Comparison of ENCODE assay signal across 23 mouse cellular contexts in genomic region chr1:91557099-91557498, GRCm38 (mm10).
"Had no signal": no experiment of that assay in that cellular context is flagged by ENCODE, and none has a peak within 500 bp of the region (broad histone marks: within the 10 kb centered on the region; RNA-seq: fewer than 3 reads in every experiment).

No protein-coding gene starts in this region.

- H3K27me3 ChIP-seq: hindbrain, embryonic 13.5 days; hindbrain, embryonic 15.5 days; kidney, embryonic 15.5 days; limb, embryonic 13.5 days; limb, embryonic 15.5 days; liver, embryonic 12.5 days had no signal

- H3K9me3 ChIP-seq: heart, embryonic 10.5 days; hindbrain, embryonic 13.5 days; hindbrain, embryonic 15.5 days; kidney, embryonic 15.5 days; limb, embryonic 13.5 days; limb, embryonic 15.5 days; liver, embryonic 12.5 days had no signal

- H3K4me3 ChIP-seq: heart, embryonic 10.5 days; hindbrain, embryonic 13.5 days; hindbrain, embryonic 15.5 days; kidney, embryonic 15.5 days; limb, embryonic 13.5 days; limb, embryonic 15.5 days; liver, embryonic 12.5 days had no signal

- H3K4me2 ChIP-seq: hindbrain, embryonic 13.5 days; hindbrain, embryonic 15.5 days; kidney, embryonic 15.5 days; limb, embryonic 13.5 days; limb, embryonic 15.5 days; liver, embryonic 12.5 days had no signal

- H3K27ac ChIP-seq: heart, embryonic 10.5 days; hindbrain, embryonic 13.5 days; hindbrain, embryonic 15.5 days; hindbrain, postnatal 0 days; kidney, embryonic 15.5 days; kidney, postnatal 0 days; limb, embryonic 13.5 days; limb, embryonic 15.5 days; liver, embryonic 12.5 days; liver, embryonic 14.5 days had no signal

- H3K4me1 ChIP-seq: heart, embryonic 10.5 days; hindbrain, embryonic 13.5 days; hindbrain, embryonic 15.5 days; kidney, embryonic 15.5 days; liver, embryonic 12.5 days had no signal

- ATAC-seq: hindbrain, postnatal 0 days; intestine, embryonic 16.5 days had no signal

- H3K9ac ChIP-seq: hindbrain, embryonic 13.5 days; hindbrain, embryonic 15.5 days; kidney, embryonic 15.5 days; limb, embryonic 13.5 days; limb, embryonic 15.5 days; liver, embryonic 12.5 days; liver, embryonic 14.5 days had no signal

- DNase-seq: gastrocnemius, postnatal 14 days; gastrocnemius, postnatal 36 days; heart, adult 18-20 months; heart, postnatal 10 days; kidney, adult 11 months; kidney, adult 2 months; kidney, adult 9 months; kidney, postnatal 14 days; kidney, postnatal 36 days; layer of hippocampus, adult 9-11 months; layer of hippocampus, postnatal 36 days; left cerebral cortex, postnatal 4 days had no signal
